Mouse (Mus musculus) CH12.LX (cell line): Measurements from ENCODE around the gene Grid1.

Source experiments
- CTCF ChIP-seq, 2 experiments: IDR thresholded peaks in 1 of 2; conservative IDR thresholded peaks in 1 of 2; 2 replicates each; pipeline ENCODE4 v1.5.1; 2011 to 2012; ENCODE audit warnings: low read depth in 2 of 2, low read length in 2 of 2, improper control_type of control experiment in 1 of 2, inconsistent platforms in 1 of 2, mild to moderate bottlenecking in 1 of 2, moderate library complexity in 1 of 2
- E2F4 ChIP-seq: IDR thresholded peaks from 2 replicates; pipeline ENCODE4 v1.6.1; 2011; ENCODE audit warnings: low read depth, low read length, improper control_type of control experiment; ENCODE audit not compliant: insufficient replicate concordance
- ETS1 ChIP-seq: conservative IDR thresholded peaks from 2 replicates; pipeline ENCODE4 v1.6.1; 2012; ENCODE audit warnings: low read depth, mild to moderate bottlenecking, inconsistent platforms, low read length, improper control_type of control experiment, moderate library complexity
- POLR2A ChIP-seq: IDR thresholded peaks from 2 replicates; pipeline ENCODE4 v1.6.1; 2011; ENCODE audit warnings: low read depth, mild to moderate bottlenecking, improper control_type of control experiment, low read length
- ZMIZ1 ChIP-seq: IDR thresholded peaks from 2 replicates; pipeline ENCODE4 v1.6.1; 2012; ENCODE audit warnings: low read depth, mild to moderate bottlenecking, inconsistent platforms, low read length, improper control_type of control experiment

- no peak for TF ChIP-seq CTCF (conservative IDR thresholded peaks at IDR 0.05 in 1 of 2, IDR thresholded peaks at IDR 0.05 in 1 of 2; ENCODE audit: low read depth in 2 of 2, low read length in 2 of 2)
- no peak for TF ChIP-seq E2F4
- TF ChIP-seq POLR2A: no peak
- TF ChIP-seq ZMIZ1: no peak
- no peak for TF ChIP-seq ETS1
Observed at GRCm38 (mm10) chr14:35541992-35542380, 722.1 kb downstream of the Grid1 start.
